Mouse (Mus musculus) megakaryocyte, embryonic 14.5 days (primary cell): ENCODE results near the gene Chrna9. TPM values are rescaled to one million over a fixed set of nuclear protein-coding genes. Genes with fewer than 3 reads are reported as not detected.
A peak's percentile ranks its signal among the peaks of the same experiment; 100 is the strongest.

Source experiments
- H3K27me3 ChIP-seq: replicated peaks from 2 replicates; pipeline ENCODE3; 2012; ENCODE audit warnings: inconsistent platforms
- H3K36me3 ChIP-seq: replicated peaks from 2 replicates; pipeline ENCODE3; 2012; ENCODE audit warnings: low read length, inconsistent platforms, mixed read lengths
- H3K4me1 ChIP-seq: 2 replicates; pipeline ENCODE4 v1.6.1; 2012; ENCODE audit warnings: inconsistent platforms
- H3K4me3 ChIP-seq: replicated peaks from 2 replicates; pipeline ENCODE3; 2012; ENCODE audit warnings: moderate library complexity, mild to moderate bottlenecking, inconsistent platforms
- H3K9me3 ChIP-seq: 2 replicates; pipeline ENCODE4 v1.6.1; 2012; ENCODE audit warnings: inconsistent platforms
- FLI1 ChIP-seq: IDR thresholded peaks from 2 replicates; pipeline ENCODE4 v1.6.1; 2012; ENCODE audit warnings: low read length, inconsistent platforms, mixed read lengths
- GATA1 ChIP-seq: IDR thresholded peaks from 3 replicates; pipeline ENCODE4 v1.6.1; 2012; ENCODE audit warnings: mixed read lengths, low read length, inconsistent platforms, borderline replicate concordance
- polyA plus RNA-seq: library from polyadenylated mRNA; stranded (reverse); fragments of >175 nt; gene quantifications from 2 replicates; pipeline ENCODE4 v1.2.3, GENCODE M21; 2012; ENCODE audit warnings: low replicate concordance; ENCODE audit not compliant: insufficient read depth

The Chrna9 gene
- polyA plus RNA-seq, 1 experiment: not detected

DNA sequence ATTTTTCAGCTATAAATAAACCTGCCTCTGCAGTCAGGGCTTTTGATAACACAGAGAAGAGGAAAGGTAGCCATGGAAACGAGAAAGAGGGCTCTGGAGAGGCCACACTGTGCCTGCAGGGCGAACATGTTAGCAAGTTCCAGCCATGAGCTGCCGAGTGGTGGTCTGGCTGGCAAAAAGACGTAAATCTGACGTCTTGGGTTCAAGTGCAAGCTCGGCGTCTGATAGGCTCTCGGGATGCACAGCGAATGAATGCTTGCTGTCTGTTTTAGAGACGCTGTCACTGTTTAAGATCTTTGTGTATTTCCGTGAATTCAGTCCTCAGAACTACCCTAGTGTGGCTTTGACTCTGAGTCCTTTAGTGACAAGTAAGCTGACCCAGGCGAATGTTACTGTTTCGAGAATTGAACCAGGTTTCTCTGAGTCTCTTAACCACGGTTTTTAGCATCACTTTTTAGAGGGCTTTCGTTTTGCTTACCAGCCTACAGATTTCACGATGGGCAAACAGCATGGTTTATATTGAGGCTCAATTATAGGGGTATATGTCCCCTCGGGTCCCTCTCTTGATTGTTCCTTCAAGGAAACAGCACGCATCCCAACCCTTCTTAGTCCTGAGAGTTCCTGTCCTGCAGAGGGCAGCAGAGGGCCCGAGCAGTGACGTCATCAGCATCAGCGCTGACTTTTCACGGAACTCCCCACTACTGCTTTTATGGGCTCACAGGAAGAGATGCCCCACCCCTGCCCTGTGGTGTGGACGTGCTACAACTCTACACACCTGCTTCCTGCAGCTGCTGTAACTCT, 20.8 kb downstream of the Chrna9 start:
- no peak for TF ChIP-seq FLI1
- no peak for TF ChIP-seq GATA1
- Histone ChIP-seq H3K36me3 (no peaks in the 10 kb centered on the region), H3K4me3 (peak overlapping the region; percentile 90), H3K27me3 (no peaks in the 10 kb centered on the region), H3K9me3 (no peaks in the 10 kb centered on the region), H3K4me1 (peaks cover 45% of the 10 kb centered on the region)

DNA sequence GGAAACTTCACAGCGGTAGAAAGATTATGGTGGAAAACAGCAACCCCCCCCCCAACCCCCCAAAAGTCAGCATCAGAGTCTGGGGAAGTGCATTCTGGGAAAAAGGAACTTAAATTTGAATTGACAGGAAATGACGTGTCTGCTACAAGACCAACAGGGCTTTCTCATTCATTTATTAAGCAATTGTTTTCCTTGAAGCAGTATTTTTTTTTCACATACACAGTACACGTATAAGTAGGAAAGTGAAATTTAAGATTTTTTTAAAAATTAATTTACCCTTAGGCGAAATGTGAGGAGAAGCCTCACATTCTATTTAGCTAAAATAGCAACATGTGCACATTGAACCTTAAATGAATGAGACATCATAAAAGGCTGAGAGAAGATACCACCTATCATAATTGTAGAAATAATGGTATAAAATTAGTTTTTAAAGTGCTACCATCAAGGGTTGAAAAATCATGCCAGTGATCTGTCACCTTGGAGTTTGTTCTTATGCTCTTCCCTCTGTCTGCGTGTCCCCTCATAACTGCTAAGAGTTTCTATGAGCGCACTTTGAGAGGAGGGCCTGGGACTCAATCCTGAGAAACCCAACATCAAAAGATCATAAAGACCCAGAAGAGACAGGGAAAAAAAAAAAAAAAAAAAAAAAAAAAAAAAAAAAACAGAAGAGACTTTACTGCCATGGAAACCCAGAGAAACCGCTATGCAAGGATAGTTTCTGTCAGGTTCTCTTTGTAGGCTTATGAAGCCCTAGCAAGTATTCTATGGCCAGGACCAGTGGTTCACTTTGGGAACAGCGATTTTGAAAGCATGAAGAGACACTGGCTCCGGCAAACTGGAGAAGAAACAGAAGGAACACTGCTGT, 21.7 kb downstream of the Chrna9 start:
- H3K4me3 ChIP-seq: peak overlapping the region; percentile 90
- no peak for TF ChIP-seq GATA1
- no peak for TF ChIP-seq FLI1
- no peaks in the 10 kb centered on the region for H3K27me3 ChIP-seq
- H3K4me1 ChIP-seq: peaks cover 47% of the 10 kb centered on the region
- H3K9me3 ChIP-seq: no peaks in the 10 kb centered on the region
- H3K36me3 ChIP-seq: no peaks in the 10 kb centered on the region

DNA sequence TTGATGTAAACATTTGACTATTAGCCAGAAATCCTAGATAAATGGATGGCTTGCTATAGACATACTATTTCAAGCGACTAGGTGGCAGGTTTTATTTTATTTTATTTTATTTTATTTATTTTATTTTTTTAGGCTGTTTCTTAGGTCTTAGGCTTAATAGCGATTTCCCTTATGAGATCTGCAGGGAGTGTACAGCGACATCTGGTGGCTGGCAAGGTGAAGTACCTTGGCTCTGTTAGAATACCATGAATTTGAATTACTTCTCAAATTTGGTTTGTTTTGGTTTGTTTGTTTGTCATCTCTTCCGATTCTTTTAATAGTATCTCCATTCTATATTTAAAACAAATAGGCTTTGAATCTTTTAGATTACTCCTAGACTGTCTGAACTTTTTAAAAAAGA, 23.9 kb downstream of the Chrna9 start:
- no peak overlapping the region for H3K4me3 ChIP-seq
- no peaks in the 10 kb centered on the region for H3K9me3 ChIP-seq
- peaks cover 44% of the 10 kb centered on the region for H3K4me1 ChIP-seq
- H3K27me3 ChIP-seq: peaks cover 6% of the 10 kb centered on the region
- H3K36me3 ChIP-seq: no peaks in the 10 kb centered on the region
- TF ChIP-seq FLI1 (no peak), GATA1 (no peak)

DNA sequence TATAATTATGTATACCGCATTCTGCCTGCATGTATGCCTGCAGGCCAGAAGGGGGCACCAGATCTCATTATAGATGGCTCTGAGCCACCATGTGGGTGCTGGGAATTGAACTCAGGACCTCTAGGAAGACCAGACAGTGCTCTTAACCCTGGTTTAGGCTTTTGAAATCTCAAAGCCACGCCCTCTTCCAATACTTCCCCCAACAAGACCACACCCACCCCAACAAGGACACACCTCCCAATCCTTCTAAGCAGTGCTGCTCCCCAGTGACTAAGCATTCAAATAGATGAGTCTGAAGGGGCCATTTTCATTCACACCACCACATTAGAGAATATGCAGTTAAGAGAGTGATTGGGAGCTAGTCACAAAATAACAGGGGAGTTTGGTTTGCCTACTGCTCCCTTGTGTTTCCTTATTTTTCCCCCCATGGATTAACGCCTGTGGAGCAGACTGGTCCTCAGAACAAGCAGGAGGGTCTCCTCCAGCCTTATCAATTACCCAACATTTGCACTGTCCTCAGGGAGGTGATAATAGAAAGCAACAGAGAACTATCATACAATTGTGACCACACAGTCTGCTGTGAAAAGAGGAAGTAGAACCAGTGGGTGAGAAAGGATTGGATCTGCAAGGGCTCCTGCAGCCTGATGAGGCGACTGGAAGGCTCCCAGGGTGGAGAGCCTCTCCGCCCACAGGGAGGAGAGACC, 25.3 kb downstream of the Chrna9 start:
- TF ChIP-seq GATA1: no peak
- Histone ChIP-seq H3K4me3 (no peak overlapping the region), H3K27me3 (peaks cover 6% of the 10 kb centered on the region), H3K9me3 (no peaks in the 10 kb centered on the region), H3K4me1 (peaks cover 42% of the 10 kb centered on the region), H3K36me3 (no peaks in the 10 kb centered on the region)

DNA sequence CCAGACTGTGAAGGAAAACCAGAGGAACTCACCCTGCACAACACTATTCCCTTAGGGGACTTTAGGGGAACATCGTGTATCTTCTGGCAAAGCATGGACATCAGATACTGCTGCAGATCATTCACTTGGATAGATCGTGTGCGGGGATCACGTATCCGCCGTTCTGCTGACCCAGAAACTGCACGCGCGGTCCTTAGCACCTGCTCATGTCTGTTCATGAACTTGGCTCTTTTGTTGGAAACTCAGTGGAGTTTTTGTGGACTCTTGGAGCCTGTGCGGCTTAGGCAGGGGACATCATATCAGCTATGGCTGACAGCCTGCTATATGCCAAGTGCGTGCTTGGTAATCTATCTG, 25.9 kb downstream of the Chrna9 start:
- peaks cover 42% of the 10 kb centered on the region for H3K4me1 ChIP-seq
- TF ChIP-seq GATA1: no peak
- TF ChIP-seq FLI1: no peak
- H3K27me3 ChIP-seq: peaks cover 7% of the 10 kb centered on the region
- no peaks in the 10 kb centered on the region for H3K9me3 ChIP-seq
- H3K36me3 ChIP-seq: no peaks in the 10 kb centered on the region
- no peak overlapping the region for H3K4me3 ChIP-seq

DNA sequence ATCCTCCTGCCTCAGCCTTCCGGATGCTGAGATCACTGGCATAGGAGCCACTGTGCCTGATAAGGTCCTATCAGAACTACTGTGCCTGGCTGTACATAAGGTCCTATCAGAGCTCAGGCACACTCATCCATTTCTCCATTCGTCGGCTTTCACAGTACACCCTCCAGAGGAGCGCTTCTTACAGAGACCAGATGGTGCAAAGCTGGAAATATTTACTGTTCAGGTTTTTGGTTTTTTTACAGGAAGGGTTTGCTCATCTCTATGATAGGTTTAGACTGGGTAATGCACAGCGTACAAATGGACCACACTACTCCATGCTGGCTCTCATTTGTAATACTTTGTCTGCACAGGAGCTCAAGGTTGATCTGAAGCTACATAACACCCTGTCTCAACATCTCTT, 28.6 kb downstream of the Chrna9 start:
- Histone ChIP-seq H3K9me3 (no peaks in the 10 kb centered on the region), H3K27me3 (peaks cover 13% of the 10 kb centered on the region), H3K4me1 (peaks cover 32% of the 10 kb centered on the region), H3K36me3 (no peaks in the 10 kb centered on the region), H3K4me3 (no peak overlapping the region)
- TF ChIP-seq FLI1: no peak
- no peak for TF ChIP-seq GATA1

DNA sequence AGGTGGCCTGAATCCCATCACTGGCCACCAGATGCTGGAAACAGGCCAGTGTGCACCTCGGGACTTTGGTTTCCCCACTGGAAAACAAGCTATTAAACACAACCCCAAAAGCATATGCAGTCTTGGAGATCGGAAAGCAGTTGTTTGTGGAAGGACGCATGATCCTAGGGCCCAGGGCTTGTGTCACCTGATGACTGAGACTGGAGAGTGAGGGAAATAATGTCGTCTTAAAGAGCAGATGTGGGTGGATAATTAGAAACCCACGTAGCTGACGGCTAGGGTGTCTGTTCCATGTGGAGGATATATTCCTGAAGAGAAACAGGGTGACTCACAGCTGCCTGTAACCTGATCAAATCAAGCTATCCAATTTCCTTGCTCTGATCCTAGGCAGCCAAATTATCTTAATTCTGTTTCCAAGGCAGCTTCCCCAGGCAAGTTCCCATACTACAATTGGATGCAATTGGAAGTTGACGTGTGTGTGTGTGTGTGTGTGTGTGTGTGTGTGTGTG, 31.1 kb downstream of the Chrna9 start:
- peaks cover 14% of the 10 kb centered on the region for H3K4me1 ChIP-seq
- no peaks in the 10 kb centered on the region for H3K36me3 ChIP-seq
- H3K27me3 ChIP-seq: peaks cover 18% of the 10 kb centered on the region
- no peak overlapping the region for H3K4me3 ChIP-seq
- TF ChIP-seq GATA1 (no peak), FLI1 (no peak)
- H3K9me3 ChIP-seq: no peaks in the 10 kb centered on the region

DNA sequence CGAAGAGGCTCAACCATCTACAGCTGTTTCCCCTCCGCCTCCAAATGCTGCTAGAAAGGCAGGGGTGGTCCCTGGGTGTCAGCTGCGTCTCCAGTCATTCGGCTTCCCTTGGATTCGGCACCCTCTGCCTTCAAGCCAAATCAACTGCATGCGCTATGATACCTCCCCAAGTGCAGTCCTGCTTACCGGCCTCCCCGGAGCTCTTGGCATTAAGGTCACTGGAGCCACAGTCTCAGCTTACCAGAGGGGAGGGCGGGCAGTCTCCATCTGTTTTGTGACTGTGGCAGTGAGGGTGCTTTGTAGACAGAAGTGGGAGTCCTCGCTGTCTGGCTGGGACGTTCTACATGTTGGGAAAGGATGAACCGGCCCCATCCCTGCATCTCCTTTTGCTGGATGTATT, 32.4 kb downstream of the Chrna9 start:
- Histone ChIP-seq H3K4me3 (no peak overlapping the region), H3K4me1 (peaks cover 12% of the 10 kb centered on the region), H3K36me3 (no peaks in the 10 kb centered on the region), H3K27me3 (peaks cover 21% of the 10 kb centered on the region), H3K9me3 (no peaks in the 10 kb centered on the region)
- no peak for TF ChIP-seq FLI1

DNA sequence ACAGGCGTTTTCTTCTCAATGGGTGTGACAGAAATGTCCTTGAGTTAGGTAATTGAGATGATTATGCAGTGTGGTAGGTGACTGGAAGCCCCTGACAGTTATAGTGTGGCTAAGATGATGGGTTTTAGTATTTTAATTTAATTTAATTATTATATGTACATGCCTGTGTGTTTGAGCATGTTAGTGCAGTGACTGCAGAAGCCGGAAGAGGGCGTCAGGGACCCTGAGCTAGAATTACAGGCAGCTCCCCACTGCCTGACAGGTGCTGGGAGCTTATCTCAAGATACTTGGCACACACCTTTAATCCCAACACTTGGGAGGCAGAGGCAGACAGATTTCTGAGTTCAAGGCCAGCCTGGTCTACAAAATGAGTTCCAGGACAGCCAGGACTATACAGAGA, 33.3 kb downstream of the Chrna9 start:
- Histone ChIP-seq H3K4me1 (peaks cover 12% of the 10 kb centered on the region), H3K36me3 (no peaks in the 10 kb centered on the region), H3K27me3 (peaks cover 17% of the 10 kb centered on the region), H3K4me3 (no peak overlapping the region), H3K9me3 (no peaks in the 10 kb centered on the region)
- no peak for TF ChIP-seq GATA1
- TF ChIP-seq FLI1: no peak

DNA sequence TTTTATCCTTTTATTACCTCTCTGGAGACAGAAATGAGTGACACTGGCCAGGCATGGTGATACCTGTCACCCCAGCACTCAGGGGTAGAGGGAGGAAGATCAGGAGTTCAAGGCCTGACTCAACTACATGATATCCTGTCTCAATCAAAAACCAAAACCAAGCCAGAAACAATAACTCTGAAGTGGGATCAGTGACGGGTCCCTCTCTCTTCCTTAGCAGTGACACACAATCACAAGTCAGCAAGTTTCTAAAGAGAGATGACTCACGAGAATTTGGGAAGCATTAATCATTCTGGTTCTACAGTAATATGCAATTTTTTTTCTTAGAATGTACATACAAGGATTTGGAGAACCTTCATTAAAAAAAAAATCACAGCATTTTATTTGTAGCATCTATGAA, 38.5 kb downstream of the Chrna9 start:
- Histone ChIP-seq H3K4me1 (no peaks in the 10 kb centered on the region), H3K27me3 (peaks cover 11% of the 10 kb centered on the region), H3K4me3 (no peak overlapping the region), H3K9me3 (no peaks in the 10 kb centered on the region), H3K36me3 (no peaks in the 10 kb centered on the region)
- TF ChIP-seq FLI1 (no peak), GATA1 (no peak)
